Mouse (Mus musculus): Measurements from ENCODE around the gene Rnase1. TPM values are rescaled to one million over a fixed set of nuclear protein-coding genes. Genes with fewer than 3 reads are reported as not detected.

Gene Rnase1
- polyA plus RNA-seq, 1 experiment: not detected

GRCm38 (mm10) chr14:51128775-51129623, 17.6 kb downstream of the Rnase1 start:
- TF ChIP-seq CTCF (IDR thresholded peaks at IDR 0.05; ENCODE audit: insufficient read depth, low read depth, low read length): no peak
- TF ChIP-seq POLR2A (IDR thresholded peaks at IDR 0.05; ENCODE audit: insufficient read depth, low read depth, low read length): no peak
- 85% methylated on average over 9 of the region's 9 CpGs for WGBS
- no peak overlapping the region for H3K27ac ChIP-seq (ENCODE audit: insufficient read depth, low read depth, low read length)
- H3K4me3 ChIP-seq (ENCODE audit: insufficient read depth, low read depth, low read length): no peak overlapping the region
- no peaks in the 10 kb centered on the region for H3K4me1 ChIP-seq (ENCODE audit: control insufficient read depth, insufficient read depth, low read length)

- H3K4me3 ChIP-seq (ENCODE audit: insufficient read depth, low read depth, low read length): no peak overlapping the region
- H3K27ac ChIP-seq (ENCODE audit: insufficient read depth, low read depth, low read length): no peak overlapping the region
- TF ChIP-seq CTCF (IDR thresholded peaks at IDR 0.05; ENCODE audit: insufficient read depth, low read depth, low read length): no peak
- no peaks in the 10 kb centered on the region for H3K4me1 ChIP-seq (ENCODE audit: control insufficient read depth, insufficient read depth, low read length)
- WGBS: 91% methylated on average over 2 of the region's 2 CpGs
These were observed 18.8 kb downstream of the Rnase1 start for GRCm38 (mm10) chr14:51127648-51128258.

- no peak overlapping the region for H3K27ac ChIP-seq (ENCODE audit: insufficient read depth, low read depth, low read length)
- no peaks in the 10 kb centered on the region for H3K4me1 ChIP-seq (ENCODE audit: control insufficient read depth, insufficient read depth, low read length)
- TF ChIP-seq POLR2A (IDR thresholded peaks at IDR 0.05; ENCODE audit: insufficient read depth, low read depth, low read length) (no peak), CTCF (IDR thresholded peaks at IDR 0.05; ENCODE audit: insufficient read depth, low read depth, low read length) (no peak)
- WGBS: 84% methylated on average over 6 of the region's 6 CpGs
- no peak overlapping the region for H3K4me3 ChIP-seq (ENCODE audit: insufficient read depth, low read depth, low read length)
These were observed 20.9 kb downstream of the Rnase1 start for GRCm38 (mm10) chr14:51125684-51126083.

GRCm38 (mm10) chr14:51113916-51114560, 32.5 kb downstream of the Rnase1 start, which contains the start of gene Eddm3b:
TSS of gene Eddm3b (plus strand) at chr14:51114426.
- H3K27ac ChIP-seq (ENCODE audit: insufficient read depth, low read depth, low read length): no peak within 1 kb of the TSS
- 61% methylated on average over 12 of the region's 12 CpGs for WGBS
- TF ChIP-seq POLR2A (IDR thresholded peaks at IDR 0.05; ENCODE audit: insufficient read depth, low read depth, low read length): no peak
- no peak for TF ChIP-seq CTCF (IDR thresholded peaks at IDR 0.05; ENCODE audit: insufficient read depth, low read depth, low read length)
- H3K4me3 ChIP-seq (ENCODE audit: insufficient read depth, low read depth, low read length): no peak within 1 kb of the TSS
- no peaks in the 10 kb centered on the region; the same call in 1 of the 2 replicates for H3K4me1 ChIP-seq (ENCODE audit: control insufficient read depth, insufficient read depth, low read length)

GRCm38 (mm10) chr14:51113476-51113875, 33.1 kb downstream of the Rnase1 start:
- H3K4me3 ChIP-seq (ENCODE audit: insufficient read depth, low read depth, low read length): no peak overlapping the region
- H3K4me1 ChIP-seq (ENCODE audit: control insufficient read depth, insufficient read depth, low read length): no peaks in the 10 kb centered on the region; the same call in 1 of the 2 replicates
- 58% methylated on average over 9 of the region's 9 CpGs for WGBS
- TF ChIP-seq CTCF (IDR thresholded peaks at IDR 0.05; ENCODE audit: insufficient read depth, low read depth, low read length) (no peak), POLR2A (IDR thresholded peaks at IDR 0.05; ENCODE audit: insufficient read depth, low read depth, low read length) (no peak)
- no peak overlapping the region for H3K27ac ChIP-seq (ENCODE audit: insufficient read depth, low read depth, low read length)

- H3K4me1 ChIP-seq (ENCODE audit: control insufficient read depth, insufficient read depth, low read length): no peaks in the 10 kb centered on the region; the same call in 1 of the 2 replicates
- 51% methylated on average over 3 of the region's 3 CpGs for WGBS
- TF ChIP-seq CTCF (IDR thresholded peaks at IDR 0.05; ENCODE audit: insufficient read depth, low read depth, low read length) (no peak), POLR2A (IDR thresholded peaks at IDR 0.05; ENCODE audit: insufficient read depth, low read depth, low read length) (no peak)
- H3K4me3 ChIP-seq (ENCODE audit: insufficient read depth, low read depth, low read length): no peak overlapping the region
- no peak overlapping the region for H3K27ac ChIP-seq (ENCODE audit: insufficient read depth, low read depth, low read length)
These were observed 34.6 kb downstream of the Rnase1 start for GRCm38 (mm10) chr14:51111966-51112365.

- TF ChIP-seq CTCF (IDR thresholded peaks at IDR 0.05; ENCODE audit: insufficient read depth, low read depth, low read length): no peak
- TF ChIP-seq POLR2A (IDR thresholded peaks at IDR 0.05; ENCODE audit: insufficient read depth, low read depth, low read length): no peak
- Histone ChIP-seq H3K4me1 (ENCODE audit: control insufficient read depth, insufficient read depth, low read length) (no peaks in the 10 kb centered on the region), H3K4me3 (ENCODE audit: insufficient read depth, low read depth, low read length) (no peak overlapping the region), H3K27ac (ENCODE audit: insufficient read depth, low read depth, low read length) (no peak overlapping the region)
These were observed 40.1 kb downstream of the Rnase1 start for GRCm38 (mm10) chr14:51106449-51106967.

- no peak overlapping the region for H3K4me3 ChIP-seq (ENCODE audit: insufficient read depth, low read depth, low read length)
- TF ChIP-seq CTCF (IDR thresholded peaks at IDR 0.05; ENCODE audit: insufficient read depth, low read depth, low read length) (no peak), POLR2A (IDR thresholded peaks at IDR 0.05; ENCODE audit: insufficient read depth, low read depth, low read length) (no peak)
- WGBS: 93% methylated on average over 2 of the region's 2 CpGs
These were observed 42.2 kb downstream of the Rnase1 start for GRCm38 (mm10) chr14:51104366-51104765.

GRCm38 (mm10) chr14:51103217-51103616, 43.4 kb downstream of the Rnase1 start:
- no peak overlapping the region for H3K4me3 ChIP-seq (ENCODE audit: insufficient read depth, low read depth, low read length)
- H3K27ac ChIP-seq (ENCODE audit: insufficient read depth, low read depth, low read length): no peak overlapping the region
- TF ChIP-seq POLR2A (IDR thresholded peaks at IDR 0.05; ENCODE audit: insufficient read depth, low read depth, low read length): no peak
- TF ChIP-seq CTCF (IDR thresholded peaks at IDR 0.05; ENCODE audit: insufficient read depth, low read depth, low read length): no peak
- 58% methylated on average over 3 of the region's 3 CpGs for WGBS
- H3K4me1 ChIP-seq (ENCODE audit: control insufficient read depth, insufficient read depth, low read length): no peaks in the 10 kb centered on the region

More at GRCm38 (mm10) chr14:51104366-51104765, 42.2 kb downstream of the Rnase1 start:
- Histone ChIP-seq H3K4me1 (ENCODE audit: control insufficient read depth, insufficient read depth, low read length) (no peaks in the 10 kb centered on the region), H3K27ac (ENCODE audit: insufficient read depth, low read depth, low read length) (no peak overlapping the region)

Data from olfactory bulb, adult 2 months (tissue).